Comparison of ENCODE assay signal across 8 mouse cellular contexts in genomic region chr9:116174481-116175461, GRCm38 (mm10). TPM values are rescaled to one million over a fixed set of nuclear protein-coding genes. Genes with fewer than 3 reads are reported as not detected.
A peak's percentile ranks its signal among the peaks of the same experiment; 100 is the strongest.
DNase-seq lines count a peak whose midpoint lies in the region; ATAC-seq and TF ChIP-seq lines count a peak whose summit lies in the region.

TSS of gene Tgfbr2 (minus strand) at chr9:116175360.

- DNase-seq in CD4-positive, CD25-positive, alpha-beta regulatory T cell, adult 2 months (ENCODE audit: low read depth, low spot score), result peak; percentile 91
- DNase-seq in heart, postnatal 25 days (ENCODE audit: low spot score), result peak; percentile 87
- DNase-seq in large intestine, adult 2 months (ENCODE audit: low read depth, low spot score), result no peak
- peak; percentile 86 for DNase-seq in thymus, adult 2 months

- peaks cover 48% of the 10 kb centered on the region for H3K4me1 ChIP-seq in bone marrow macrophage, adult 2 months (ENCODE audit: control insufficient read depth, insufficient read depth, low read length)
- peaks cover 10% of the 10 kb centered on the region for H3K4me1 ChIP-seq in forebrain, embryonic 16.5 days (replicated peaks; ENCODE audit: control insufficient read depth, insufficient read depth, low read length)
- H3K4me1 ChIP-seq in lung, embryonic 15.5 days, result peaks cover 38% of the 10 kb centered on the region
- H3K4me1 ChIP-seq in thymus, adult 2 months (replicated peaks; ENCODE audit: control insufficient read depth, insufficient read depth, low read length), result peaks cover 32% of the 10 kb centered on the region

- no peak for TF ChIP-seq POLR2A in bone marrow macrophage, adult 2 months (IDR thresholded peaks at IDR 0.05; ENCODE audit: borderline replicate concordance, low read depth, low read length)
- TF ChIP-seq POLR2A in thymus, adult 2 months (IDR thresholded peaks at IDR 0.05; ENCODE audit: control insufficient read depth, extremely low read depth, insufficient read depth, low read length, poor library complexity), result peak; percentile 64

- H3K4me2 ChIP-seq in forebrain, embryonic 16.5 days (ENCODE audit: low read length), result peak within 1 kb of the TSS; percentile 88
- peak within 1 kb of the TSS; percentile 70 for H3K4me2 ChIP-seq in lung, embryonic 15.5 days

- intact Hi-C loops in heart, postnatal 25 days (cut with DNase I), result loop anchor here (2.0 to 5.0 kb wide), 4 partner anchors 86 to 203 kb away; no protein-coding TSS in a partner anchor

- H3K4me3 ChIP-seq in bone marrow macrophage, adult 2 months (ENCODE audit: insufficient read depth, low read length), result peak within 1 kb of the TSS; percentile 94
- peak within 1 kb of the TSS; percentile 57 for H3K4me3 ChIP-seq in forebrain, embryonic 16.5 days (replicated peaks; ENCODE audit: low read length)
- peak within 1 kb of the TSS; percentile 79 for H3K4me3 ChIP-seq in lung, embryonic 15.5 days
- peak within 1 kb of the TSS; percentile 98 for H3K4me3 ChIP-seq in thymus, adult 2 months (ENCODE audit: control insufficient read depth, insufficient read depth, low read length)

- WGBS in forebrain, embryonic 16.5 days, result under 1% methylated on average over 84 of the region's 90 CpGs
- WGBS in large intestine, adult 2 months, result under 1% methylated on average over 90 of the region's 90 CpGs
- WGBS in lung, embryonic 15.5 days, result under 1% methylated on average over 89 of the region's 90 CpGs
- under 1% methylated on average over 90 of the region's 90 CpGs for WGBS in thymus, adult 2 months

- ATAC-seq in forebrain, embryonic 16.5 days, result peak; percentile 63
- ATAC-seq in lung, embryonic 15.5 days (ENCODE audit: borderline replicate concordance, extremely low read depth, low FRiP score, low TSS enrichment), result peak; percentile 84
- ATAC-seq in neutrophil, adult 5-6 weeks (ENCODE audit: extremely low read depth, insufficient number of reproducible peaks, low FRiP score, poor library complexity, severe bottlenecking), result peak; percentile 61

- peak within 1 kb of the TSS; percentile 57 for H3K9ac ChIP-seq in forebrain, embryonic 16.5 days (replicated peaks; ENCODE audit: low read depth, low read length)
- peak within 1 kb of the TSS; percentile 84 for H3K9ac ChIP-seq in lung, embryonic 15.5 days

- no peaks in the 10 kb centered on the region for H3K36me3 ChIP-seq in forebrain, embryonic 16.5 days (ENCODE audit: control insufficient read depth, insufficient read depth)
- no peaks in the 10 kb centered on the region for H3K36me3 ChIP-seq in lung, embryonic 15.5 days
- H3K36me3 ChIP-seq in thymus, adult 2 months (ENCODE audit: control insufficient read depth, insufficient read depth, low read length), result no peaks in the 10 kb centered on the region

- H3K27me3 ChIP-seq in forebrain, embryonic 16.5 days (replicated peaks; ENCODE audit: control insufficient read depth, insufficient read depth, low read length), result peaks cover 8% of the 10 kb centered on the region
- H3K27me3 ChIP-seq in lung, embryonic 15.5 days, result no peaks in the 10 kb centered on the region
- no peaks in the 10 kb centered on the region for H3K27me3 ChIP-seq in thymus, adult 2 months (ENCODE audit: control insufficient read depth, insufficient read depth, low read length)

- peak within 1 kb of the TSS; percentile 93 for H3K27ac ChIP-seq in bone marrow macrophage, adult 2 months (ENCODE audit: insufficient read depth, low read depth, low read length)
- H3K27ac ChIP-seq in forebrain, embryonic 16.5 days (ENCODE audit: low read length), result no peak within 1 kb of the TSS
- H3K27ac ChIP-seq in lung, embryonic 15.5 days, result peak within 1 kb of the TSS; percentile 97
- H3K27ac ChIP-seq in thymus, adult 2 months (ENCODE audit: control insufficient read depth, insufficient read depth, low read length), result peak within 1 kb of the TSS; percentile 94

- no peak for TF ChIP-seq CTCF in bone marrow macrophage, adult 2 months (IDR thresholded peaks at IDR 0.05; ENCODE audit: low read depth, low read length)
- TF ChIP-seq CTCF in thymus, adult 2 months (IDR thresholded peaks at IDR 0.05; ENCODE audit: borderline replicate concordance, control insufficient read depth, extremely low read depth, insufficient read depth, low read length, poor library complexity), result peak; percentile 16; the same call in 1 of the 2 replicates

- H3K9me3 ChIP-seq in forebrain, embryonic 16.5 days (ENCODE audit: control insufficient read depth, low read length), result no peaks in the 10 kb centered on the region
- no peaks in the 10 kb centered on the region for H3K9me3 ChIP-seq in lung, embryonic 15.5 days

RNA-seq across cellular contexts. Expression of gene Tgfbr2, which starts in this region (rescaled TPM):
- polyA plus RNA-seq in bone marrow macrophage, adult 2 months (2012; ENCODE audit: insufficient read depth, insufficient read length, missing spikeins), result 62.1 and 79.7 TPM in 2 replicates
- 6.5 and 8.8 TPM in 2 replicates for polyA plus RNA-seq in forebrain, embryonic 16.5 days (2015; fragmentation: Nextera tagmentation; extraction: Ambion mirVana)
- 10 to 100 TPM; 35.7 to 37.0 TPM for total RNA-seq in heart, postnatal 25 days (2021)
- polyA plus RNA-seq in large intestine, adult 2 months (2012; rRNA removed), result 18.2 and 35.0 TPM in 2 replicates
- polyA plus RNA-seq in lung, embryonic 15.5 days (2015; fragmentation: Nextera tagmentation; extraction: Ambion mirVana), result 51.4 and 53.1 TPM in 2 replicates
- total RNA-seq in neutrophil, adult 5-6 weeks (2017), result 131 and 138 TPM in 2 replicates
- polyA plus RNA-seq in thymus, adult 2 months (2012; rRNA removed), result 57.2 and 60.1 TPM in 2 replicates
